Mouse (Mus musculus) hindbrain, embryonic 15.5 days (tissue): Measurements from ENCODE around the gene Tm9sf2. TPM values are rescaled to one million over a fixed set of nuclear protein-coding genes. Genes with fewer than 3 reads are reported as not detected.
A peak's percentile ranks its signal among the peaks of the same experiment; 100 is the strongest.

ENCODE experiments used
- ATAC-seq: fragments of 200-750 bp; cut with Nextera tagmentation; 2 replicates; pipeline ENCODE4 v1.8.0; 2017; ENCODE audit warnings: low read depth, moderate number of reproducible peaks, moderate TSS enrichment; ENCODE audit not compliant: low FRiP score
- H3K27ac ChIP-seq: fragments of 300-500 bp; sonication (generic); replicated peaks from 2 replicates; pipeline ENCODE4 v1.5.1; 2015; ENCODE audit warnings: mild to moderate bottlenecking, inconsistent platforms
- H3K27me3 ChIP-seq: fragments of 300-500 bp; sonication (generic); 2 replicates; pipeline ENCODE4 v1.6.1; 2015; ENCODE audit warnings: control low read depth, inconsistent platforms
- H3K36me3 ChIP-seq: fragments of 300-500 bp; sonication (generic); 2 replicates; pipeline ENCODE4 v1.6.1; 2015; ENCODE audit warnings: control low read depth, inconsistent platforms
- H3K4me1 ChIP-seq: fragments of 300-500 bp; sonication (generic); replicated peaks from 2 replicates; pipeline ENCODE4 v1.6.1; 2015; ENCODE audit warnings: control low read depth, inconsistent platforms
- H3K4me2 ChIP-seq: fragments of 300-500 bp; sonication (generic); 2 replicates; pipeline ENCODE4 v1.6.1; 2015; ENCODE audit warnings: moderate library complexity, mild to moderate bottlenecking, inconsistent platforms
- H3K4me3 ChIP-seq: fragments of 300-500 bp; sonication (generic); 2 replicates; pipeline ENCODE4 v1.5.1; 2015; ENCODE audit warnings: mild to moderate bottlenecking, inconsistent platforms
- H3K9ac ChIP-seq: fragments of 300-500 bp; sonication (generic); 2 replicates; pipeline ENCODE4 v1.6.1; 2015; ENCODE audit warnings: inconsistent platforms
- H3K9me3 ChIP-seq: fragments of 300-500 bp; sonication (generic); 2 replicates; pipeline ENCODE4 v1.6.1; 2016; ENCODE audit warnings: control low read depth, inconsistent platforms
- WGBS: fragments of 180-500 bp; shearing (Covaris S2); methylation state at CpG from one replicate; pipeline ENCODE4 v1.1.7; 2015; 5-methylcytosine and 5-hydroxymethylcytosine counted together
- polyA plus RNA-seq: library from polyadenylated mRNA; unstranded; fragments of >200 nt; fragmentation: Nextera tagmentation; extraction: Ambion mirVana; gene quantifications from 2 replicates; pipeline ENCODE4 v1.2.1, GENCODE M21; 2015

Tm9sf2 gene
- polyA plus RNA-seq, 1 experiment from 2014 or later: 115 TPM

DNA sequence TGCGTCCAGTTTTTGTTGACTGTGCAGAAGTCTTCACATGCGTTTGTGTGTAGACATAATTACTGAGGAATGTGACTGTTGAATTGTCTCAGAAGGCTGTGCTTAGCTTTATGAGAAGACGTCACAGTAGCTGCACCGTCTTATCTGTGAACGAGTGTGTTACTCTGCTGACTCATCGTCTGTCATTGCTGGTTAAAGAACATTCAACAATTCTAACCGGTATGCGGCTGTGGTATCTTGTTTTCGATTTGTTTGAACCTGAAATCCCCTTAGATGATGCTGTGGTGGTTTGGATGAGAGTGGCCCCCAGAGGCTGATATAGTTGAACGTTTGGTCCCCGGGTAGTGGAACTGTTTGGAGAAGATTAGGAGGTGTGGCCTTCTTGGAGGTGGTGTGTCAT, 77.1 kb downstream of the Tm9sf2 start:
- H3K36me3 ChIP-seq: no peaks in the 10 kb centered on the region
- ATAC-seq: no peak
- 89% methylated on average over 11 of the region's 11 CpGs for WGBS
- no peak overlapping the region for H3K27ac ChIP-seq
- H3K4me3 ChIP-seq: no peak overlapping the region
- H3K9ac ChIP-seq: no peak overlapping the region
- 0 out of 2 replicates have a peak, but pooled peaks cover 8% of the 10 kb centered on the region for H3K4me1 ChIP-seq
- H3K4me2 ChIP-seq: no peak overlapping the region
- no peaks in the 10 kb centered on the region for H3K9me3 ChIP-seq
- no peaks in the 10 kb centered on the region for H3K27me3 ChIP-seq

DNA sequence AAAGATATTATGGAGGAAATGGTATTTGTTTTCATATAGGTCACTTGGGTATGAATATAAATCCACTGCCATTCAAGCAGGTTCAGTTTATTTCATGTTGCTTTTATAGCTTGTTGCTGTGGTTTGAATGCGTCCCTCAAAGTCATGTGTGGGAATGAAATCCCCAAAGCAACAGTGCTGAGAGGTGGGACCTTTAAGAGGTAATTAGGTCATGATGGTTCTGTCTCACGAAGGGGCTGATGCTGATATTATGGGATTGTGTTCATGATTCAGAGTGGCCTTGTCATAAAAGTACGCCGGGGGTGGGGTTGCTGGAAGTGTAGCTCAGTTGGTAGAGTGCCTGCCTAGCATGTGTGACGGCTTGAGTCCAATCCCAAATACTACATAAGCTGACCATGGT, 81.4 kb downstream of the Tm9sf2 start:
- no peaks in the 10 kb centered on the region for H3K4me1 ChIP-seq
- 91% methylated on average over 5 of the region's 5 CpGs for WGBS
- no peak overlapping the region for H3K9ac ChIP-seq
- H3K4me3 ChIP-seq: no peak overlapping the region
- no peak for ATAC-seq
- no peaks in the 10 kb centered on the region for H3K9me3 ChIP-seq
- no peak overlapping the region for H3K27ac ChIP-seq
- no peak overlapping the region for H3K4me2 ChIP-seq
- no peaks in the 10 kb centered on the region for H3K36me3 ChIP-seq
- H3K27me3 ChIP-seq: no peaks in the 10 kb centered on the region

DNA sequence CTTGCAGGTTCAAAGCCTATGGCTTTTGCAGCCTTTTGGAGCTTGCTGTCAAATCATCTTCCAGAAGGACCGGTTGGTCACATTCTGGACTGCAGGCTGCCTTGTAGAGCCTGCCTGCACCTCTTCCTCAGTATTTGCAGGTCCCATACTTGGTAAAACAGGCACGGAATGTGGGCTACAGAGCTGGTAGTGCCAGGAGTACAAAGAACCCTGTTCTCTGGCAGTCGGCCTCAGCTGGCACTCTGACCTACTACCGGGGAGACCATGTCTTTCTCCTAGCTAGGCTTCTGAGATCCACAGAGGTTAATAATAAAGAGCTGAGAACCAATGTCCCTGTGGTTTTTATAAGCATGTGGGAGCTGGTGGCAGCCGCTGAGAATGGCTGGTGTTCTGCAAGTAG, 83.1 kb downstream of the Tm9sf2 start:
- no peak overlapping the region for H3K4me3 ChIP-seq
- no peaks in the 10 kb centered on the region for H3K27me3 ChIP-seq
- H3K9me3 ChIP-seq: no peaks in the 10 kb centered on the region
- H3K4me1 ChIP-seq: no peaks in the 10 kb centered on the region
- no peaks in the 10 kb centered on the region for H3K36me3 ChIP-seq
- H3K9ac ChIP-seq: no peak overlapping the region
- ATAC-seq: no peak
- no peak overlapping the region for H3K27ac ChIP-seq
- 69% methylated on average over 5 of the region's 5 CpGs for WGBS
- no peak overlapping the region for H3K4me2 ChIP-seq

DNA sequence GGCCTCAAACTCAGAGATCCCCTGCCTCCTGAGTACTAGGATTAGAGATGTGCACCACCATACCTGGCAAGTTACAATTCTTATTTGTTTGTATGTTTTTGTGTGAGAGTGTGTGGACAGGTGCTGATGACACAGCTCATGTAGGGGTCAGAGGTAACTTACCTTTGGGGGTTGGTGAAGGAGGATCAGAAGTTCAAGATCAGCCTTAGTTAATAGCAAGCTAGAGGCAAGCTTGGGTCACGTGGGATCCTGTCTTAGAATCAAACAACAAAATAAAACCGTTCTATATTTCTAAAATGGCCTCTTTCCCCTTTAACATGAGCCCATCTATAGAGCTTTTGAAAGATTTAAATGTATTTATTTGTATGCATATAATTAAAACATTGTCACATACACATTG, 83.7 kb downstream of the Tm9sf2 start:
- 26% methylated on average over 2 of the region's 2 CpGs for WGBS
- H3K4me3 ChIP-seq: no peak overlapping the region
- no peaks in the 10 kb centered on the region for H3K9me3 ChIP-seq
- no peak for ATAC-seq
- no peak overlapping the region for H3K9ac ChIP-seq
- H3K4me1 ChIP-seq: no peaks in the 10 kb centered on the region
- H3K27me3 ChIP-seq: no peaks in the 10 kb centered on the region
- H3K4me2 ChIP-seq: no peak overlapping the region
- H3K36me3 ChIP-seq: no peaks in the 10 kb centered on the region
- H3K27ac ChIP-seq: no peak overlapping the region

DNA sequence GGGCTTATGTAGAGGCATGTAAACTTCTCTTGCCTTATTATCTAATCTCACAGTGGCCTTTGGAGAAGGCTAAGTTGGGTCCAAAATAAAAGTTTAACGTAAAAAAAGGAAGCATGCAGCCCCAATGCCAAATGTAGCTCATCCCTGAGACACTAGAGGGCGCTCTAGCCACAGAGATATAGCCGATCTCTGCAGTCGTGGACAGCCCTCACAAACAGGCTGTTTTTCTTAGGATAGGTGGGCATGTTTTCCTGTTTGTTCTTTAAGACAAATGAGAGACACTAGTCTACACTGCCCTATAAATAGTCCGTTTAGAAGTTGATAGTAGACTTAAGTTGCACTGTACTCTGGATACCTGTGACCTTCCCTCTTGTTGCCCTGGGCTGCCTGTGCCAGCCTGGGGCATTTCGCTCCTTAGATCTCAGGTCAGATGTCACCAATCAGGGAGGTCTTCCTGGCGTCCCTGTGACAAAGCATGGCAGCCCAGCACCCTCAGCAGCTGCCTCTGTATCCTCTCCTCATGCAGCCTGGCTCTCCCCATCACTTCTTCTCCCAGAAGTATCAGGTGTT, 84.2 kb downstream of the Tm9sf2 start:
- no peaks in the 10 kb centered on the region for H3K9me3 ChIP-seq
- H3K4me2 ChIP-seq: no peak overlapping the region
- H3K36me3 ChIP-seq: no peaks in the 10 kb centered on the region
- H3K9ac ChIP-seq: no peak overlapping the region
- WGBS: 18% methylated on average over 7 of the region's 7 CpGs
- no peaks in the 10 kb centered on the region for H3K4me1 ChIP-seq
- no peak overlapping the region for H3K27ac ChIP-seq
- peak; percentile 70 for ATAC-seq
- no peak overlapping the region for H3K4me3 ChIP-seq
- H3K27me3 ChIP-seq: no peaks in the 10 kb centered on the region

DNA sequence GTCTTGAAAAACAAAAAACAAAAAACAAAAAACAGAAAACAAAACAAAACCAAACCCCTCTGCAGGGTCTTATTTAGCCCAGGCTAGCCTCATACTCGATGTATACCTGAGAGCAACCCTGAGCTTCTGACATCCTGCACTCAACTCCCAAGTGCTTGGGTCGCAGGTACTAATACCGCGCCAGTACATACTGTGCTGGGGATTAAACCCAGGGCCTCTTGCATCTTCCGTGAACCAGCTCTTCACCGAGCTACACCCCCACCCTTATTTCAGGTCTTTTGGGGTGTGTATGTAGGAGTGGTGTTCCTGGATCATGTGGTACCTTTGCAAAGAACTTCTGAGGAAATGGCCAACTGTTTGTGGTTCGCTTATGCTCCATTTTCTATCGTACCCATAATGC, 87.8 kb downstream of the Tm9sf2 start:
- Histone ChIP-seq H3K4me1 (no peaks in the 10 kb centered on the region), H3K4me3 (no peak overlapping the region), H3K36me3 (no peaks in the 10 kb centered on the region), H3K9me3 (no peaks in the 10 kb centered on the region), H3K9ac (no peak overlapping the region), H3K27ac (no peak overlapping the region), H3K4me2 (no peak overlapping the region), H3K27me3 (no peaks in the 10 kb centered on the region)
- no peak for ATAC-seq
- WGBS: 94% methylated on average over 8 of the region's 8 CpGs

DNA sequence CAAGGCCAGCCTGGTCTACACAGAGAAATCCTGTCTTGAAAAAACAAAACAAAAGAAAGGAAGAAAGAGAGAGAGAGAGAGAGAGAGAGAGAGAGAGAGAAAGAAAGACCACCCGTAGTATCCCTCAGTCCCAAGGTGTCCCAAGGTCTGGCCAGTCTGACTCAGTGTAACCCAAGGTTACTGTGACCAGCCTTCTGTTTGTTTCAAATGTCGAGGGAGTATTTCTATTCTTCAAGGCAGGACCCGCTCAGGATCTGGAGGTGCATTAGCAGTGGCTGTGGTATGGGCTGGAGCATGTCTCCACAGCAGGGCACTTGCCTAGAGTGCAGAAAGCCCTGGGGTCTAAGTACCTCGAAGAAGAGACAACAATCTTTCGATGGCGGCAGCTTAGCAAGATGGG, 90.0 kb downstream of the Tm9sf2 start:
- Histone ChIP-seq H3K4me3 (no peak overlapping the region), H3K27ac (no peak overlapping the region), H3K36me3 (no peaks in the 10 kb centered on the region), H3K27me3 (no peaks in the 10 kb centered on the region), H3K4me1 (no peaks in the 10 kb centered on the region), H3K4me2 (no peak overlapping the region), H3K9ac (no peak overlapping the region), H3K9me3 (no peaks in the 10 kb centered on the region)
- ATAC-seq: no peak
- WGBS: 86% methylated on average over 6 of the region's 6 CpGs

DNA sequence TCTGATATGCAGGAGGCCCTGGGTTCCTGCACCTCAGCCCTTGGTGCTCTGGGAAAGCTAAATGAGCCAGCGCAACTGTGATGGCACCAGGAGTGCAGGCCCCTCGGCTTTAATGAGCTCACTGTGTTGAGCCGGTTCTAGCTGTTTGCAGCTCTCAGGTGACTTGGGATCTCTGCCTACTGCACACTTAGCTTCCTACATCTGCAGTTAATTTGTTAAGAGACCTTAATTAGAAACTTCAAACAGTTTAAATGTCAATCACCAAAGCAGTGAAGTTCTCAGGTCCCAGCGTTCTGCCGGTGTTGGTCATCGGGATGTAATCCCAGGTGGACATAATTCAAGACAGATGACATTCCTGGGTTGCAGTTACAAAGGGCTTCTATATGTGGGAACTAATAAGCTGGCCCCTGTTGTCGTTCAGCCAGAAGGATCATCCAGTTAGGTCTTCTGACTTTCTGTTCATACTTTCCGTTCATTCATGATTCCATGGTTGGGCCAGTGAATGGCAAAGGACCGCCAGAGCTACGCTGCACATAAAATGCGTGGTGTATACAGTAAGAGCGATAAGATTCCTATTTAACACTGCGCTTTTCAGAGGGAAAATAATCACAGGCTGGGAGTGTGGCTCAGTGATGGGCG, 93.5 kb downstream of the Tm9sf2 start:
- 84% methylated on average over 14 of the region's 14 CpGs for WGBS
- ATAC-seq: no peak
- H3K27ac ChIP-seq: no peak overlapping the region
- H3K9ac ChIP-seq: no peak overlapping the region
- H3K27me3 ChIP-seq: no peaks in the 10 kb centered on the region
- no peak overlapping the region for H3K4me3 ChIP-seq
- no peaks in the 10 kb centered on the region for H3K9me3 ChIP-seq
- no peaks in the 10 kb centered on the region for H3K4me1 ChIP-seq
- no peak overlapping the region for H3K4me2 ChIP-seq
- no peaks in the 10 kb centered on the region for H3K36me3 ChIP-seq

DNA sequence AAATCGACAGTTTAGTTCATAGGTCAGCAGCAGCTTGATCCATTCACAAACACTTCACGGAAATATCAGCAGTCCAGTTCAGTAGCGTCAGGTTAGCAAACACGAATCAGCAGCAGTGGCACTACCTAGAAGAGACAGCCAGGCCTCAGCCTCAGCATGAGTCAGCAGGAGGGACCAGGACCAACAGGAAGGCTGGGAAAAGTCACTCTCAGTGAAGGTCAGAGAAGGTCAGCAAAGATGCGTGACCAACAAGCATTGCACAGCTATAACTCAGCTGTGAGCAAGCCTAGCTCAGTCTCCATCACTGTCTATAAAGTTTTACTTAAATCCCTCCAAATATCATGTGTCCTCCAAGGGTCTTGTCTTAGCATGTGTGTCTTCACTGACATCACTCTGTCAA, 102.3 kb downstream of the Tm9sf2 start:
- Histone ChIP-seq H3K4me2 (no peak overlapping the region), H3K27me3 (no peaks in the 10 kb centered on the region), H3K36me3 (no peaks in the 10 kb centered on the region), H3K4me1 (no peaks in the 10 kb centered on the region), H3K9me3 (no peaks in the 10 kb centered on the region), H3K9ac (no peak overlapping the region), H3K27ac (no peak overlapping the region), H3K4me3 (no peak overlapping the region)
- 84% methylated on average over 5 of the region's 5 CpGs for WGBS
- ATAC-seq: no peak

Other genes starting within 250 kb of the Tm9sf2 start
- gene Ubac2, start 228.4 kb upstream of the Tm9sf2 start, polyA plus RNA-seq: 51.1 and 52.7 TPM in 2 replicates
- gene Gpr18, start 191.3 kb upstream of the Tm9sf2 start, polyA plus RNA-seq: 0.19 and 0.28 TPM in 2 replicates
- 0.73 and 1.1 TPM in 2 replicates for gene Gpr183, start 141.8 kb upstream of the Tm9sf2 start, polyA plus RNA-seq
- not detected in 2 replicates for gene Timm8a2, start 72.4 kb upstream of the Tm9sf2 start, polyA plus RNA-seq
- gene Clybl, start 74.7 kb downstream of the Tm9sf2 start, polyA plus RNA-seq: 16.3 and 17.5 TPM in 2 replicates